Mouse (Mus musculus) gastrocnemius, adult 18-20 months (tissue): Measurements from ENCODE around the gene Prr5. TPM values are rescaled to one million over a fixed set of nuclear protein-coding genes. Genes with fewer than 3 reads are reported as not detected.

ENCODE experiments used
- DNase-seq: peaks from one replicate; pipeline ENCODE4 v3.0.0; 2021; ENCODE audit warnings: low spot score
- total RNA-seq, 2 experiments: library from RNA; stranded (reverse); gene quantifications; 2 replicates each; pipeline ENCODE4 v1.2.3; 2021

The Prr5 gene
- total RNA-seq, 2 experiments from 2014 or later: 2.4 to 3.2 TPM

DNA sequence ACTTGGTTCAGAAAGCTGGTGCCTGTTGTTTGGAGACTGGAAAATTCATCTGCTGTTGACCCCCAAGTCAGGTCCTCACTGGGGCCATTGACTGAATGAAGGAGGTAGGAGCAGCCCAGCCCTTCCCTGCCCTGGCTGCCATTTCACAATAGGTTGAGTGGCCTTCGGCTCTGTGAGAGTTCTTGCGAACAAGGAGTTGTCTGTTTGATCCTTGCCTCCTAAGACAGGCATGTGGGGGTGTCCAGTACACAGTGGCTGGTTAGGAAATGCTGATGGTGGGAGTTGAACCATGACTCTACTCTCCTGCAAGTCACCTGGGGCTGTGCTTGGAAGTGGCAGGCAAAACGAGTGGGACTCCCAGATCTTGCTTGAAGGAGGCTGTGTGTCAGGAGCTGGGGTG, 10.4 kb downstream of the Prr5 start:
- no peak for DNase-seq

DNA sequence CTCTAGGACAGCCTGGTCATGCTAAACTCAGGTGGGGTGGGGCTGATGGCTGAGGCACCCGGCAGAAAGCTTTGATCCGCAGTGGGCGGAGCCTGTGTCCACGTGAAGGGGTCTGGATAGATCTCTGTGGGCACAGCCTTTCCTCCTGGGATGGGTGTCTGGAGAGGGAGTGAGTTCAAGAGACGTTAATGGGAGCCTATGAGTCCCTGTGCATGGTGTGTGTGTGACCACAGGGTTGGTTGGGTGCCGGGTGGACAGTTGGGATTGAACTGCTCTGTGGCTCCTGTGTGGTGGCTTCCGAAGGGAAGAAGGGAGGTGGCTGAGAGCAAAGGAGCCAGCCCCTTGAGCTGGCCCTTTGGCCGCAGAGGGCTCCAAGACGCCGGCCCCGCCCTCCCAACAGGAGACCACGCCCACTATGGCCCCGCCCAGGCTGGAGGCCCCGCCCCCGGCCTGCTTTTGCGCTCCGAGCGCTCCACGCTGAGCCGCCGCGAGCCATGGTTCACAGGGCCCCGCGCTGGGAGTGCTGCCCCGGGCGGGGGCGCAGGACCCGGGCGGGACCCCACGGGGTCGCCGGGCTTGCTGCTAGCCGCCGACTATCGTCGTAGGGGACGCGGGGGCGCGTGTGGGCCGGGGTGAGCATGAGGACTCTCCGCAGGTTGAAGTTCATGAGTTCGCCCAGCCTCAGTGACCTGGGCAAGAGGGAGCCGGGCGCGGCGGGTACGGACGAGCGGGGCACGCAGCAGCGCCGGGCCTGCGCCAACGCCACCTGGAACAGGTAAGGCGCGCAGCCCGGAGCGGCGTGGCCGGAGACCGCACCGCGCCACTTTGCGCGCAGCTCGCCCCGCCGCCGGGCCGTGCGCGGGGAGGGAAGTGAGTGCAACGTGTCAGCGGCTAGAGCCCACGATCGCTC, 11.4 kb downstream of the Prr5 start:
- peak; percentile 93 for DNase-seq

DNA sequence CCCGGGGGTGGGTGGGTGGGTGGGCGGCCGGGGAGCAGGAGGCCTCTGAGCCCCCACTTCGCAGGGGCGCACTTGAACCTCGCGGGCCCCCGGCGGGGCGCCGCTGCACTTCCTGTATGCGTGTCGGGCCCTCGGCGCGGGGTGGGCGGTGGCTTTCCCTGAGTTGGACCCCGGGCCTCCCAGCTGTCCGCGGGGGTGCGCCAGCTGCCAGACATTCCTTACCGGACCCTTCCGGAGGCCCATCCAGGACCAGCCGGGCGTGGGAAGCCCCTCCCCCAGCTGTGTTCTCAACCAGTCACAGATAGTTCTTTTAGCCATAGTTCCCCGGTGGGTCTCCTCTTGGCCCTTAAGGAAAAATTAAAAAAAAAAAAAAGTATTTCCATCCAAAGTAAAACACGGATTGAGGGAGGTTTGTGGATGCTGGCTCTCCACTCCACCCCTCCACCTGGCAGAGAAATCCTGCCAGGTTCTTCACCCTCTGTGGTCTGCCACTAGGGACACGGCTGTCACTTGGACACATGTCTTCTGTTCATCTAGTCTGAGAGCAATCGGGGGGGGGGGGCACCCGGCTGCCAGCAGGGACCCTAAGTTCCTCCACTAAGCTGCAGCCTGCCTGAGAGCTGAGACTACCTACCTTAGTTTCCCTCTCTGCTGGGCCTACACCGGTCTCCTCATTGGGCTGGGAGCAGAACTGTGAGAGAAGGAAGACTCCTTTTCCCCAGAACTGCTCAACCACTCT, 12.2 kb downstream of the Prr5 start:
- no peak for DNase-seq

DNA sequence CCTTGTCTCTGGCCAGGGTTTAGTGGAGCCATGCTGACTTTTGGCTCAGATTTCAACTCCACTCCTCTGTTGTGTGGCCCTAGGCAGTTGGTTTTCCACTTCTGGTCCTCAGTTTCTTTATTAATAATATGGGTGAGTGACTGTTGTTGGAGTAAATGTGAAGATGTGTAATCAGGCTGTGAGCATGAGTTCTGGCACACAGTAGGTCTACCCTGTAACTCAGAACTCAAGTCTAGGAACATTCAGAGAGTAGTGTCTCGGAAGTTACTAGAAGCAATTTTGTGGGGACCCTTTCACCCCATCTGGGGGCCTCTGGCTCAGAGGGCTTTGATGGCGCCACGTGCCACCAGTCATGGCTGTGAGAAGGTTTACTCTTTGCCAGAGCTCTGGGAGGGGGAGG, 12.8 kb downstream of the Prr5 start:
- no peak for DNase-seq

DNA sequence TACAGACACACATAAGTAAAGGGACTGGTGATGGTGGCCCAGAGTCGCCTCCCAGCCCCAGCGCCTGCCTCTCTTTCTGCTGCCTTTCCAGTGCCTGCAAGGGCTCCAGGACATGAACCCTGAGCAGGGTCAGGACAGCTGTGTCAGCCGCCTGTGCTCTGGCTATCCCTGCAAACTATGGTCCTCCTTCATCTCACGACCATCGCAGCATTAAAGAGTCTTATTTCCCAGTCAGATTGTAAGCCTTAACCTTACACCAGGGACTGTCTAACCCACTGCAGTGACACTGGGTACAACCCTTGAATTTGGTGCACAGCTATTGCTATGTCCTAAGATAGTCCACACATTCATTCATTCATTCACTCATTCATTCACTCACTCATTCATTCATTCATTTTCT, 13.4 kb downstream of the Prr5 start:
- no peak for DNase-seq

DNA sequence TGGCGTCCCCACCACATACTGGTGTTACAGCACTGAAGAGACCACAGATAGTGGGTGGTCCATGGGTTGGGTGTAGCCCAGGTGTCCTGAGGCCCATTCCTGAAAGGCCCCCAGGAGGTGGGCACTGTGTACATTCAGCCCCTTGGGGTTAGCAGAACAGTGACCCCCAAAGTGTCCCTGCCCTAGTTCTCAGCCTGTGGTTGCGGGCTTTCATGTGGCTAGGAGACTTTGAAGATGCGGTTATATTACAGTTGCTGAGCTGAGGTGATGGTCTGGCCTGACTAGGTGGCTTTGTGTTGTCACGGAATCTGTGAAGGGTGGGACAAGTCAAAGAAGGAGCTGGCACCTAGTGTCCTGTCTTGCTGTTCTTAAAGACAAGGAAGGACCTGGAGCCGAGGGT, 15.1 kb downstream of the Prr5 start:
- DNase-seq: no peak

DNA sequence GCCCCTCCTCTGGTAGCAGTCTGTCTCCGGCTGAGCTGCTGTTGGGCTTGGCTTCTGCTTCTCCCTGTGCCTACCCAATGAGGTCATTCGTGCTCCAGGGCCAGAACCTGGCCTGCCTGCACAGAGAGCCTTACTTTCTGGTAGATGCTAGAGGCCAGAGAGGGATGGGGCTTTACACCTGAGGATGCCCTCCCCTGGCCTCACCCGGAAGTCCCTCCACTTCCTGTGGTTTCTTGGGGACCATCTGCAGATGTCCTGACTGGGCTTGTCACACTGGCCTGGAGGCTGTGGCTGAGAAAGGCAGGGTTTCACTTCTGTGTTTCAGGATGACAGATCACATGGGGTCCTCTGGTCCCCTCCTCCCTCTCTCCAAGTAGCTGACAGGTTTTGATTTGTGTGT, 16.0 kb downstream of the Prr5 start:
- no peak for DNase-seq

DNA sequence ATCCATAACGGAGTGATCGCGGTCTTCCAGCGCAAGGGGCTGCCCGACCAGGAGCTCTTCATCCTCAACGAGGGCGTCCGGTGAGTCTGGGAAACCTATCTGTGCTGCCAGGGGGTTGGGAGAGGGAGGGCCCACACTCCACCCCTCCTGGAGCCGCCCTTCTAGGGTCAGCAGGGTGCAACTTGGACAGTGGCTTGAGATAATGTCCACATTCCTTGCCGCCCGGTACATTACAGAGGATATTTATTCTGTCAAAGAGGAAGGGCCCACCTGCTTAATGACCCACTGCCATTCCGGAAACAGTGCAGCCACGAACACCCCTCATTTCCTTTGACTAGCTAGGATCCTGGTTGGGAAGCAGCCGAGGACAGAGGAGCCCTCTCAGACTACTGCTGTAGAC, 18.5 kb downstream of the Prr5 start:
- DNase-seq: no peak

DNA sequence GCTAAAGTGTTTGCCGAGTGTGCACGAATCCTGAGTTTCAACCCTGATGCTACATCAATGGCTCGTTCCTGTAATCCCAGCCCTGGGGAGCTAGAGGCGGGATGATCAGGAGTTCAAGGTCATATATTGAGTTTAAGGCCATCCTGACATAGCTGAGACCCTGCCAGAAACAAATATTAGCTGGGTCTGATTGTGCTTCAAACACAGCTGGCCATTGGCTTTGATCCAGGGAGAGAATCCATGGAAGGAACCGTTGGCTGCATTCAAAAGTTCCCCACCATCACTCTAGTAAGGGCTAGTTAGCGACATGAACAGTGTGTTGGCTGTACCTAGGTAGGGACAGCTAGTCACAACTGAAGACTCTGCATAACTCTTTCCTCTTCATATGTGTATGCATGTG, 19.9 kb downstream of the Prr5 start:
- no peak for DNase-seq

DNA sequence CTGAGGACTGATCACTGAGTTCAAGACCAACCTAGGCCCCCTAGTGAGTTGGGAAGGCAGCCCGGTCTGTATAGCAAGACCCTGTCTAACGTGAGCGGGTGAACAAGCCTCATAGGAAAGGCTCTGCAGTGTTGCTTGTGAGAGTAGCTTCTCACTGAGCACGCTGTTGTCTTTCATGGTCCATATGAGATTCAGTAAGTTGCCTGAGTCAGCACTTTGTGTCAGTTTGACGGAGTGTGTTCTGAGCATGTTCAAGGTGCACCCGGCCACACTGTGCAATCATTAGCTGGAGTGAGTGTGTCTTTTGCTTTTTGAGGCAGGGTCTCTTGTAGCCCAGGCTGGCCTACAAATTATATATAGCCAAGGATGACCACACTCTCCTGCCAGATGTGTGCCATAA, 22.1 kb downstream of the Prr5 start:
- DNase-seq: no peak

DNA sequence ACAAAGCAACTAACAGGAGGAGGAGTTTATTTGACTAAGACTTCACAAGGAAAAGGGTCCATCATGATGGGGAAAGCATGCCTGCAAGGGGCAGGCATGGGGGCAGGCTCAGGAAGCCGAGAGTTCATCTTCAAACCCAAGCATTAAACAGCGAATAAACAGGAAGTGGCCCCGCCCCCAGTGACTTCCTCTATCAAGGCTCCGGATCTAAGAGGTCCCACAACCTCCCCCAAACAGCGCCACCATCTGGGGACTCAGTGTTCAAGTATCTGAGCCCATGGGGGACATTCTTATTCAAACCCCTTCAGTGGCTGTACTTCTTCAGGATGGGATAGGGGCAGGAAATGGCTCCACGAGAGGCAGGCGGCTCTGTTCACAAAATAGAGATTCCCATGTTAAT, 23.2 kb downstream of the Prr5 start:
- no peak for DNase-seq

DNA sequence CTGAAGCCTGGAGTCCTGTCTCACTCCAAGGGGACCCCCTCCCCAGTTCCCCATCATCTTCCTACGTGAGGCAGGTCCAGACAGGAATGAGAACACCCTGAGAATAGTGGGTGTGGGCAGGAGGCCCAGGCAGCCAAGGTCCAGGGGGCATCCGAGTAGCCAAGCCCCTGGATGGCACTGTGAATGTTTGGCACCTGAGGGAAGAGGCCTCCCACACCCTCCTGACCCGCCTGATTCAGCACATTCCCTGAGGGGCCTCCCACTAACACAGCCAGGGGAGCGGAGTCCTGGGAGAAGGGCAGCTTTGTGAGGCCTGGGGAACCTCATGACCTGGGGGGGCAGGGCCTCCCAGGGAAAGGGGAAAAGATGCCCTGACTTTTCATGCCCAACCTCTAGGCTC, 26.6 kb downstream of the Prr5 start:
- no peak for DNase-seq

DNA sequence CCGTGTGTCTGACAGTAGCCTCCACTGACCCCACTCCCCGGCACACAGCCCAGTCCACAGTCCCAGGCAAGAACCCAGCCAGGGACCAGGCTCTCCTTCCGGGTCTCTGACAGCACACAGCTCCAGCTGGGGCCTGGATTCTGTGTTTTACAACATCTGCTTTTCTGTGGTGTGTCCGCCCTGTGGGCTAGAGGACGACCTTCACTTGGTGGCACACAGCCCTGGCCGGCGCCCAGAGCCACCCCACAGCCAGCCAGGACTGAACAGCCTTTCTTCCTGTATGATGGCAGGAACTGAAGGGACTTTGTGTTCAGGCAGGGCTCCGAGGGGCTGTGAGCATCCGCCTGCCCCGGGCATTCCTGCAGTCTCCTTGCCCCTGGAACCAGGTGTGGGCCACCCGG, 28.2 kb downstream of the Prr5 start:
- peak; percentile 59 for DNase-seq

DNA sequence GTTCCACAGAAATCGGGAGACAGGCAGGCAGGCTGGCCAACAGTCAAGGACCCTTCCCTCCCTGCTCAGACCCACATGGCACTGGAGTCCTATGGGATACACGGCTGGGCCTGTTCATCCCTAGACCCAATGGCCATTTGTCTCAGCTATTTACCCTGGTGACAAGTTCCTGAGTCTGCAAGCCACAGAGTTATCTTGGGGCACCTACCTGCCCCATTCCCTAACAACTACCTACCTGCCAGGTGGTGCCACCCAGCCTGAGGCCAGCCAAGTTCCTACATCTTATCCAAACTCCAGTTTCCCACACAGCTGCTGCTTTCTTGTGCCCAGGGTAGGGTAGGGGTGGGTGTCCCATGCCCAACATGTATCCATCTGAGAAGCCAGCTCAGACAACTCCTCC, 28.8 kb downstream of the Prr5 start:
- no peak for DNase-seq

DNA sequence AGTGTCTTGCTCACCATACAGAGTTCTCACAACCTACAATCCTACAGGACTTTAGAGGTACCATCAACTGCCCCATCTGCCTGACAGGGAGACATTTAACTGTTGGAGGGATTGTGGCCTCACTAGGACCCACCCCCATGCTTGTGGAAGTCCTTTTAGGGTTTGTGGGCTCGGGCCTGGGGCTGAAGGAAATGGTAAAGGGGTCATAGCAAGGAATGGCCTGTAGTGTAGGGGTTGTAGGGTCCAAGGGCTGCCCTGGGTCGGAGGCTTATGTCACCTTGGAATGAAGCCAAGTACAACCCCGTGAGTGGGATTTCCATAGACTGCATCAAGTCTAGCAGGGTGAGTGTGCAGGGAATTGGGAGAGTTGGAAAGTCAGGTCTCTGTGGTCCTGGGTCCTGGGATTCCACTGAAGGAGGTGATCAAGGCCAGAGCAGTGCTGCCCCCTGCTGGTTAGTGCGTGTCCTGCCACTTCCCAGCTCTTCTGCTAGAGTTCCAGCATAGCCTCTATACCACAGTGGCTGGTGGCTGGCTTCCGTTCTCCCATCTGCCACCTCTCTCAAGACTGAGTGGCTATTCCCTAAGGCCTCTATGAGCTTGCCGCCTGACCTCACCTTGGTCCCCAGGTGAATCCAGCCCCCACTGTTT, 30.9 kb downstream of the Prr5 start:
- peak; percentile 52 for DNase-seq

DNA sequence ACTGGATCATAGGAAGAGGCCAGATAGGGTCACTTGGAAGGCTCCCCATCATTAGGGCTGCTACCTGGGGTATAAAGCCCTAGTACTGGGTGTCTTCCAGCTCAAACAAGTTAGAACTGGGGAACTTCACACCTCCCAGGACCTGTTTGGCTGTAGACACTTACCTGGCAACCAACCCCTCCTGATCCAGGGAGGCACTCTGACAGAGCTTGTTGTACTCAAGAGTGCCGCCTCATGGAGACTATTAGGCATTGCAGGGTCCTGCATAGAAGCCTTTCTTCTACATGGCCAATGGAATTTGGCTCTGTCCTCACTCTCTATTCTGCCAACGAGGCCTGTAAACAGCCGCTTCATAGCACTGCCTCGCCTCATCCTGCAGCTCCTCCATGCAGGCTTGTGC, 32.5 kb downstream of the Prr5 start:
- peak; percentile 61 for DNase-seq

DNA sequence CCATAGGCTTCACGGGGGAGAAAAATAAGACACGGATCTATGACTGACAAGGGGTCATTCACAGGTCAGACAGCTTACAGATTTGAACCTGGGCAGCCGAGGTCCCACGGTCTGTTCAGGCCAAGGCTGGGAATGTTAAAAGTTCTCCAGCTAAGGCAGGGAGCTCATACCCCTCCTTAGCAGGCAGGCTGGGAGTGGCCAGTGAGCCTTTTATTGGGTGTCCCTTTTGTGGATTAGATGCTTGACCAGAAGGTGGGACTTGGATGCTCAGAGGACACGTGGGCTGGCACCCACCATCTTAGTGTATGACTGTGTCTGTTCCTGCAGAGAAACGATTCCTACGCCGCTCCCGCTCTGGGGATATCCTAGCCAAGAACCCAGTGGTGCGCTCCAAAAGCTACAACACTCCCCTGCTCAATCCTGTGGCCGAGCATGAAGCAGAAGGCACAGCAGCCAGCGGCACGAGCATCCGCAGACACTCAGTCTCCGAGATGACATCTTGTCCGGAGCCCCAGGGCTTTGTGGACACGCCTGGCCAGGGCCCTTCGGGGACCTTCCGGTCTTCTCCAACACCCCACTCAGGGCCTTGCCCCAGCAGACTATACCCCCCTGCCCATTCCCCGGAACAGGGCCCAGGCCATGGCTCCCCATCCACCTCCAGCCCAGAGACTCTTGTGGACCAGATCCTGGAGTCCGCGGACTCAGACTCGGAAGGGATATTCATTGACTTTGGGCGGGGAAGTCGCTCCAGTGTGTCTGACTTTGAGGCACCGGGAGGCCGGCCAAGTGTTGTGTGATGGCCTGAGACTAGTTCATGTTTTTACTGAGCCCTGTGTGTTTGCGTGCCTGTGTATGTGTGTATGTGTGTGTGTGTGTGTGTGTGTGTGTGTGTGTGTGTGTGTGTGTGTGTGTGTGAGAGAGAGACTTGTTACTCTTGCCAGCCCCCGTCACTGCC, 33.2 kb downstream of the Prr5 start:
- DNase-seq: peak; percentile 40

DNA sequence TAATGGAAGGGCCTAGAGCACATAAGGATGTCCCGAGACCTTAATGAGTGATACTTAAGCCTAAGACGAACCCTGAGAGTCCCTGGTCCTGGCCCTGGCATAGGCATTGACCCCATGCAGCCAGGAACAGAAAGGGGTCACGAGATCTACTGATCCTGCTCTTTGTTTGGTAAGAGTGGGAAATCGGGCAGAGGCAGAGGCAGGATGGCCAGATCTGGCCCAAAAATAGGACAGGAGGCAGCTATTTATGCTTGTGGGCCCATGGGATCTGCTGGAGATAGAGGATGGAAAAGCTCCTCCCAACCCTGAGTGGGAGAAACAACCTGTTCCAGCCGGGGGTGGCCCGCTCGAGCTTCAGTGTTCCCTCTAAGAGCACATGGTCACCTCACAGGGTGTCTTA, 34.6 kb downstream of the Prr5 start:
- DNase-seq: no peak

DNA sequence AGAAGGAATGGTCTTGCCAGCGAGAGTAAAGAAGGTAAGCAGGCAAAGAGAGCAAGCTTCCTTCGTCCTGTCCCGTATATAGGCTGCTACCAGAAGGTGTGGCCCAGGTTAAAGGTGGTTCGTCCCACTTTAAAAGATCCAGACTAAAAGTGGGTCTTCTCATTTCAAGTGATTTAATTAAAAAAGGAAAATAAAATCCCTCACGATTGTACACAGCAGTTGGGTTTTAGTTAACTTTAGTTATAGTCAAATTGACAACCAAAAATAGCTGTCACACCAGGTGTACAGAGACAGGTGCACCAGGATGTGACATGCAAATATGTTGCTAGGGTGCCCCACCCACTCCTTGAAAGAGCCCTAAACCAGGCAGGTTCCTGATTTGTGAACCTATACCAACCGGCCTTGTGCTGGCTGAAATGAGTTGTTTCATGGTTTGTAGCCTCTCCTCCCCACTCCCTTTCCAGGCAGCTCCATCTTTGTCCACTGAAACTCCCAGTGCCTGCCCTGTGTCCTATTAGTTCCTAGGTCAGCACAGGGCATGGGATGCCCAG, 36.0 kb downstream of the Prr5 start:
- DNase-seq: no peak

DNA sequence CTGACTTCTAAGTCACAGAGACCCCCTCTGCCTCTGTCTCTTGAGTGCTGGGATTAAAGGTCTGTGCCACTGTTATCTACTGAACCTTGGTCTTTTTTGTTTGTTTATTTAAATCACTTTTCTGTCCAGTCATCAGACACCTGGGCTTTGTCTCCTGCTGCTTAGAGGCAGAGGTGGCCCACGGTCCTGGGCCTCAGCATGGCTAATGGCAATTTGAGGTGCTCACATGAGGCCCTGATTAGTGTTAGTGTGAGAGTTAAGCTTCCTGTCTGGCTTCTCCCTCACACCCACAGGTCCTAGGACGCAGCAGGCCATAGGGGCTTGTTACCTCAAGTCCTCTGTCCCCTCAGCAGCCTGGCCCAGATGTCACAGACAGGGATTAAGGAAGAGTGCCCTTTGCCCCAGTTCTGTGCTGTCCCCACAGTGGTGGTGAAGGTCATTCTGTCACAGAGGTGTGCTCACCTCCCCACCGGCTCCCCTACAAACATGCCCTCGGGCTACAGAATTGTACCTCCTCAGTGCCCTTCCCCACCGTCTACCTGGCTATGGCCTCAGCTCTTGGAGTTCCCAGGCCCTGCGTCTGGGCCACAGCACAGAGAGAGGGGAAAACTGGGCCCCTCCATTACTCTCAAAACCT, 37.7 kb downstream of the Prr5 start:
- DNase-seq: no peak
